In the genomic region with DNA sequence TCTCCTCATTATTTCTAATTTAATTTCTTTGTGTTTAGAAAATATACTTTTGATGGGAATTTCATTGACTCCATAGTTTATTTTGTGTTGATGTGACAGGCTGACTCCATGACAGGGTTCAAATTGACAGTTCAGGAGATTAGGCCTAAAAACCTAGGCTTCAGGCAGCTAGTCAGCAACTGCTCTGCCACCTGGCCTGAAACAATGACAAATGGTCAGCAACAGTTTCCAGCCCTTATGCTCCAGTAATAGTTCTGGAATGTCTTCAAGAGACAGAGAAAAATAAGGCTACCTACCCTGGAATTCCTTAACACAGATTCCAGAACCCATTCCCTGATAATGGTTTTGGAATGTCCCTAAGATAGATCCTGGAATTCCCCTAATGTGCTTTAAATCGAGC, we compare ENCODE assay signal across 28 mouse cellular contexts. TPM values are rescaled to one million over a fixed set of nuclear protein-coding genes. Genes with fewer than 3 reads are reported as not detected.
DNase-seq lines count a peak whose midpoint lies in the region.
"Had no signal": no experiment of that assay in that cellular context is flagged by ENCODE, and none has a peak within 500 bp of the region (broad histone marks: within the 10 kb centered on the region; RNA-seq: fewer than 3 reads in every experiment).

No protein-coding gene starts in this region.

- intact Hi-C loops in heart, postnatal 36 days (cut with DNase I): no loop called here

- no peak overlapping the region for H3K27ac ChIP-seq in limb, embryonic 10.5 days
- H3K27ac ChIP-seq: embryonic facial prominence, embryonic 15.5 days; forebrain, embryonic 10.5 days; gastrocnemius, adult 2 months; heart, embryonic 10.5 days; hindbrain, embryonic 10.5 days; hindbrain, embryonic 14.5 days; intestine, embryonic 15.5 days had no signal

- no peaks in the 10 kb centered on the region for H3K4me1 ChIP-seq in limb, embryonic 10.5 days
- H3K4me1 ChIP-seq: embryonic facial prominence, embryonic 15.5 days; forebrain, embryonic 10.5 days; heart, embryonic 10.5 days; hindbrain, embryonic 10.5 days; intestine, embryonic 15.5 days had no signal

- H3K9me3 ChIP-seq in limb, embryonic 10.5 days (replicated peaks): no peaks in the 10 kb centered on the region
- H3K9me3 ChIP-seq: embryonic facial prominence, embryonic 15.5 days; heart, embryonic 10.5 days; intestine, embryonic 15.5 days had no signal

- H3K36me3 ChIP-seq in limb, embryonic 10.5 days: no peaks in the 10 kb centered on the region
- H3K36me3 ChIP-seq: embryonic facial prominence, embryonic 15.5 days; forebrain, embryonic 10.5 days; G1E; heart, embryonic 10.5 days; hindbrain, embryonic 10.5 days; intestine, embryonic 15.5 days had no signal

- peak; percentile 14 for DNase-seq in 3T3-L1 (ENCODE audit: low read depth, low spot score)
- DNase-seq in Muller cell, postnatal 12 days (ENCODE audit: inconsistent ontology term): peak; percentile 10
- peak; percentile 38 for DNase-seq in cerebellum, adult 8-10 months
- peak; percentile 36 to 54 for DNase-seq in cerebellum, postnatal 36 days
- no peak for DNase-seq in heart, postnatal 36 days
- DNase-seq in heart, postnatal 4 days: no peak
- DNase-seq in limb, embryonic 10.5 days (ENCODE audit: low spot score): no peak
- DNase-seq: adrenal gland, postnatal 10 days; B cell, adult 2 months; embryo, embryonic 11 days; gastrocnemius, adult 2 months; gastrocnemius, postnatal 25 days; heart, postnatal 10 days; kidney, adult 18-20 months had no signal

- H3K27me3 ChIP-seq in limb, embryonic 10.5 days (ENCODE audit: low read depth, poor library complexity, severe bottlenecking): no peaks in the 10 kb centered on the region
- H3K27me3 ChIP-seq: embryonic facial prominence, embryonic 15.5 days; intestine, embryonic 15.5 days had no signal

- 76% methylated on average over 1 of the region's 1 CpGs for WGBS in limb, embryonic 10.5 days

- no peak overlapping the region for H3K4me3 ChIP-seq in limb, embryonic 10.5 days
- H3K4me3 ChIP-seq: embryonic facial prominence, embryonic 15.5 days; erythroblast, embryonic 14.5 days; forebrain, embryonic 10.5 days; gastrocnemius, adult 2 months; heart, embryonic 10.5 days; hindbrain, embryonic 10.5 days; intestine, embryonic 15.5 days had no signal

RNA-seq across cellular contexts. Expression of a gene that starts 20.9 kb away (rescaled TPM):
- not detected for total RNA-seq in heart, postnatal 36 days (2021)
- not detected for total RNA-seq in heart, postnatal 4 days (2021)
- not detected in 2 replicates for polyA plus RNA-seq in limb, embryonic 10.5 days (2016; fragmentation: Nextera tagmentation; extraction: Ambion mirVana)
- total RNA-seq: adrenal gland, postnatal 10 days; adrenal gland, postnatal 4 days; common myeloid progenitor, adult 5-6 weeks; gastrocnemius, adult 2 months; gastrocnemius, postnatal 25 days; granulocyte monocyte progenitor cell, adult 5-6 weeks; heart, postnatal 10 days had no signal
- polyA plus RNA-seq: CD4-positive, CD25-positive, alpha-beta regulatory T cell, adult 4 months; embryonic facial prominence, embryonic 11.5 days; embryonic facial prominence, embryonic 15.5 days; erythroblast, embryonic 14.5 days; forebrain, embryonic 10.5 days; G1E; heart, embryonic 10.5 days; heart, embryonic 14.5 days; hindbrain, embryonic 10.5 days; intestine, embryonic 15.5 days had no signal

Comparison
In these comparisons a context has a peak if more than half of its experiments do, and no peak if none do; other contexts are left out.
1. DNase-seq: peak in 3T3-L1 (single experiment), Muller cell, postnatal 12 days (single experiment), cerebellum, adult 8-10 months (single experiment) and cerebellum, postnatal 36 days (2 of 2); none in heart, postnatal 36 days (0 of 2), heart, postnatal 4 days (single experiment) and limb, embryonic 10.5 days (single experiment).